Mouse (Mus musculus) kidney, adult 9 months (tissue): ENCODE measurements around the gene Cpxm2.

Source experiments
- DNase-seq: peaks from one replicate; pipeline ENCODE4 v3.0.0; 2022

The Cpxm2 gene

GRCm38 (mm10) chr7:132154368-132154961, at the start of gene Cpxm2:
Gene Cpxm2, minus strand, starts transcription at chr7:132154739.
- DNase-seq = no peak

- DNase-seq = no peak
Measured at GRCm38 (mm10) chr7:132204073-132204612, 49.6 kb upstream of the Cpxm2 start.

- no peak for DNase-seq
Measured at GRCm38 (mm10) chr7:132199686-132200085, 45.1 kb upstream of the Cpxm2 start.

- DNase-seq = no peak
Measured at GRCm38 (mm10) chr7:132198806-132199205, 44.3 kb upstream of the Cpxm2 start.

GRCm38 (mm10) chr7:132197817-132198475, 43.4 kb upstream of the Cpxm2 start:
- no peak for DNase-seq

- no peak for DNase-seq
Measured at GRCm38 (mm10) chr7:132196581-132196980, 42.0 kb upstream of the Cpxm2 start.

GRCm38 (mm10) chr7:132193606-132194005, 39.1 kb upstream of the Cpxm2 start:
- no peak for DNase-seq

GRCm38 (mm10) chr7:132187456-132187855, 32.9 kb upstream of the Cpxm2 start:
- no peak for DNase-seq

GRCm38 (mm10) chr7:132183892-132184404, 29.4 kb upstream of the Cpxm2 start:
- DNase-seq = peak; percentile 20

- no peak for DNase-seq
Measured at GRCm38 (mm10) chr7:132181586-132182198, 27.2 kb upstream of the Cpxm2 start.

- DNase-seq = no peak
Measured at GRCm38 (mm10) chr7:132181042-132181441, 26.5 kb upstream of the Cpxm2 start.

GRCm38 (mm10) chr7:132179049-132179448, 24.5 kb upstream of the Cpxm2 start:
- no peak for DNase-seq

- DNase-seq = no peak
Measured at GRCm38 (mm10) chr7:132174787-132175186, 20.2 kb upstream of the Cpxm2 start.

GRCm38 (mm10) chr7:132174296-132174695, 19.8 kb upstream of the Cpxm2 start:
- DNase-seq = no peak

GRCm38 (mm10) chr7:132172220-132172619, 17.7 kb upstream of the Cpxm2 start:
- DNase-seq = no peak

GRCm38 (mm10) chr7:132171716-132172115, 17.2 kb upstream of the Cpxm2 start:
- peak; percentile 5 for DNase-seq

GRCm38 (mm10) chr7:132169419-132170169, 15.1 kb upstream of the Cpxm2 start:
- DNase-seq = no peak

GRCm38 (mm10) chr7:132167239-132167638, 12.7 kb upstream of the Cpxm2 start:
- no peak for DNase-seq

- no peak for DNase-seq
Measured at GRCm38 (mm10) chr7:132162254-132162653, 7.7 kb upstream of the Cpxm2 start.

GRCm38 (mm10) chr7:132158321-132159025, 3.9 kb upstream of the Cpxm2 start:
- no peak for DNase-seq

- no peak for DNase-seq
Measured at GRCm38 (mm10) chr7:132153725-132154147, 803 bp downstream of the Cpxm2 start.

GRCm38 (mm10) chr7:132145227-132145800, 9.2 kb downstream of the Cpxm2 start:
- no peak for DNase-seq
